Mouse (Mus musculus) ES-E14 (cell line): Measurements from ENCODE around the gene Baiap2. TPM values are rescaled to one million over a fixed set of nuclear protein-coding genes. Genes with fewer than 3 reads are reported as not detected.

Experiments used
- DNase-seq: peaks from one replicate; pipeline ENCODE4 v3.0.0-alpha.2; 2013; ENCODE audit warnings: low read depth, low spot score
- H3K27ac ChIP-seq: 2 replicates; pipeline ENCODE4 v1.5.1; 2012; ENCODE audit warnings: low read depth, mild to moderate bottlenecking, low read length, moderate library complexity, mixed read lengths; ENCODE audit not compliant: poor library complexity, insufficient read depth, severe bottlenecking
- H3K36me3 ChIP-seq: 2 replicates; pipeline ENCODE4 v1.6.1; 2012; ENCODE audit warnings: mild to moderate bottlenecking, low read length, moderate library complexity, mixed read lengths; ENCODE audit not compliant: control insufficient read depth, poor library complexity, insufficient read depth, severe bottlenecking
- H3K4me1 ChIP-seq, 2 experiments: fragments of 150-350 bp in 1 of 2; sonication (generic) in 1 of 2; 2 replicates each; pipeline ENCODE4 v1.6.1; 2012; ENCODE audit warnings: low read length in 2 of 2, mild to moderate bottlenecking in 1 of 2, mixed read lengths in 1 of 2; ENCODE audit not compliant: control insufficient read depth in 2 of 2, insufficient read depth in 2 of 2, poor library complexity in 1 of 2
- H3K4me3 ChIP-seq, 2 experiments: fragments of 150-350 bp in 1 of 2; sonication (generic) in 1 of 2; 2 replicates each; pipeline ENCODE4 v1.5.1; 2012; ENCODE audit warnings: low read length in 2 of 2, low read depth in 1 of 2, mild to moderate bottlenecking in 1 of 2, mixed read lengths in 1 of 2; ENCODE audit not compliant: insufficient read depth in 1 of 2, poor library complexity in 1 of 2, severe bottlenecking in 1 of 2
- H3K9ac ChIP-seq: 2 replicates; pipeline ENCODE4 v1.6.1; 2012; ENCODE audit warnings: low read depth, mild to moderate bottlenecking, low read length, mixed read lengths; ENCODE audit not compliant: poor library complexity, insufficient read depth, severe bottlenecking
- H3K9me3 ChIP-seq: fragments of 150-350 bp; sonication (generic); 2 replicates; pipeline ENCODE4 v1.6.1; 2012; ENCODE audit warnings: low read depth, mild to moderate bottlenecking, low read length; ENCODE audit not compliant: control insufficient read depth, insufficient read depth
- CHD2 ChIP-seq: IDR thresholded peaks from 2 replicates; pipeline ENCODE4 v1.6.1; 2014; ENCODE audit warnings: mild to moderate bottlenecking, low read depth, low read length, inconsistent platforms
- HCFC1 ChIP-seq: IDR thresholded peaks from 2 replicates; pipeline ENCODE4 v1.6.1; 2012; ENCODE audit warnings: low read length, inconsistent platforms, borderline replicate concordance; ENCODE audit not compliant: insufficient read depth
- MAFK ChIP-seq: IDR thresholded peaks from 2 replicates; pipeline ENCODE4 v1.6.1; 2014; ENCODE audit warnings: mild to moderate bottlenecking, low read depth, low read length, inconsistent platforms; ENCODE audit not compliant: insufficient read depth
- ZC3H11A ChIP-seq: IDR thresholded peaks from 2 replicates; pipeline ENCODE4 v1.6.1; 2012; ENCODE audit warnings: low read depth, mild to moderate bottlenecking, inconsistent platforms, low read length, borderline replicate concordance
- ZNF384 ChIP-seq: IDR thresholded peaks from 2 replicates; pipeline ENCODE4 v1.6.1; 2012; ENCODE audit warnings: low read depth, low read length, inconsistent platforms
- in situ Hi-C, 2 experiments: fragments of 600-800 bp; cut with MboI; formaldehyde crosslinking; loops; one replicate each; pipeline ENCODE4 v1.15.1; 2025; ENCODE audit warnings: low sequenced_read_pairs in 2 of 2, inconsistent platforms in 1 of 2; ENCODE audit not compliant: unreplicated experiment in 2 of 2
- total RNA-seq: library from RNA; depleted of rRNA; stranded (reverse); fragments of 300-350 nt; gene quantifications from 2 replicates; pipeline ENCODE4 v1.2.3, GENCODE M21; 2012

Gene Baiap2
- total RNA-seq, 1 experiment = 23.3 TPM

DNA sequence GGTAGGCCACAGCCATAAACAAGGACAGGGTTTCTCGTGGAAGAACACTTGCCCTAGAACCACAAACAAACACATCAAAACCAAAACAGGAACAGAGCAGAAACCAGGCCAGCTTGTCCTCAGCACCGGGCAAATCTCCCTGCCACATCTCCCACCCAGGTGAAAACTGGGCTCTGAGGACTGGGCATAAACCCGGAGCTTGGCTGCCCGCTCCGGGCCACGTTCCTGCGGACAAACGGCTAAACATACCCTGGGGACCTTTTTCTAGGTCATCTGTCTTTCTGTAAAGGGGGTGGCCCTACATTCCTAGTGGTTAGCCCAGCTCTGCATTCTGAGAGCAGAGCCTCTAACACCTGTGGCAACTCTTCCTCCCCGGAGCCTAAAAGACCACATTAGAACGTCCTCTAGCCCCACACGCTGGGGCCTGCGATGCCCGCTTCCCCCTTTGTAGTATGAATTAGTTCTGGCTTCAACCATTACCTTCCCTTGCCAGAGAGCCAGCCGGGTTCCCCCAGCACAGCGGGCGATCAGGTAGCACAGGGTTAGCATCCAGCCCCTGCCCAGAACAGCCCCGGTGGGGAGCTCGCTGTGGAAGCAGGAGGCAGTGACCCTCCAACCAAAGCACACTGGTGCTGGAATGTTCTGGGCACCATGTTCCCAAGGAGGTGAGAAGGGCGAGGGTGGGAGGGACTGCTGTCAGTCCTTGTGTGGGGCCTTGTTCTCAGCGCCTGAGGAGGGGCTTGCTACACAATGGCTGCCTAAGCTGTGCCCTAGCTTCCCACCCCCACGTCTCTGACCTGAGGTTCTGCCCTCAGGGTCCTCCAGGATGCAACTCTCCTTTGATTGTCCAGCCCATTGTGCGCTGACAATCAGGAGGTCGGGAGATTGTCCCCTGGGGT, 77.2 kb downstream of the Baiap2 start:
- no peak for DNase-seq
- H3K36me3 ChIP-seq = no peaks in the 10 kb centered on the region
- no peak overlapping the region for H3K9ac ChIP-seq
- in situ Hi-C loops = no loop called here
- H3K4me3 ChIP-seq = no peak overlapping the region
- H3K4me1 ChIP-seq = no peaks in the 10 kb centered on the region; a peak in 1 of 4 replicates
- TF ChIP-seq MAFK (no peak), ZNF384 (no peak), ZC3H11A (no peak), CHD2 (no peak), HCFC1 (no peak)
- H3K9me3 ChIP-seq = no peaks in the 10 kb centered on the region
- H3K27ac ChIP-seq = no peak overlapping the region

DNA sequence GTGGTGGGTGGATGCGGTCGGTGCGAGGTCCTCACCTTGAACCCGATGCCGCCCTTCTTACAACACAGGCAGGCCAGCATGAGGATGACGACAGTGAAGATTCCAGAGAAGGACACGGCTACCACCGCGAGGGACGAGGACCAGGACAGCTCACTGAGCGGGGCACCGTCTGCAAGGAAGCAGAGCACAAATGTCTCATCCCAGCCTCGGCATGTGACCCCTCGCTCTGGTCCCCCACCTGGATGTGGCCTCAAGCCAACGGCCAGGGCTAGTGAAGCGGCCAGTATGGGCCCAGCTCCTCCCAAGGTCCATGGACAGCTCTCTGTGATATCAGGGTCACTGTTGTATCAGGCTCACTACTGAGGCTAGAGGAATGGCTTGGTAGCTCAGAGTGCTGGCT, 78.8 kb downstream of the Baiap2 start:
- Histone ChIP-seq H3K27ac (no peak overlapping the region), H3K9ac (no peak overlapping the region), H3K4me1 (no peaks in the 10 kb centered on the region; a peak in 1 of 4 replicates), H3K4me3 (no peak overlapping the region), H3K36me3 (no peaks in the 10 kb centered on the region), H3K9me3 (no peaks in the 10 kb centered on the region)
- DNase-seq = no peak
- TF ChIP-seq ZC3H11A = no peak
- TF ChIP-seq ZNF384 = no peak
- no peak for TF ChIP-seq HCFC1
- no peak for TF ChIP-seq MAFK
- no peak for TF ChIP-seq CHD2
- in situ Hi-C loops = no loop called here

DNA sequence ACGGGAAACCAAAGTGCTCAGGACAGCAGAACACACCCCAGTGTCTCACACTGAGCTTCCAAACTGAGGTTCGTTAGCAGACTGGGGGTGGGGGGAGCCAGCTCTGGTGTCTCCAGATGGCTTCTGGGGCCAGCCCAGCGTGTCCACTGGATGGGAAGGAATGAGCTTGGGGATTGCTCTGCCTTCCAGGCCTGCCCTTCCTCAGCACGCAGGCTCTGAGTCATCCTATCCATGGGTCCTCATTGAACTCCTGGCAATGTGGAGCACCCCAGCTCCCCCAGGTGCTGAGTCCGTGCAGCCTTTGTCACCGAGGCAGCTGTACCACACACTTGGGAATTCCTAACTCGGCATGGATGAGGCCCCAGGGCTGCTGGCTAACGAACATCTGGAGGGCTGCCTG, 79.7 kb downstream of the Baiap2 start:
- no peak overlapping the region for H3K9ac ChIP-seq
- no peaks in the 10 kb centered on the region; a peak in 1 of 4 replicates for H3K4me1 ChIP-seq
- TF ChIP-seq ZNF384 (no peak), HCFC1 (no peak), ZC3H11A (no peak)
- H3K27ac ChIP-seq = no peak overlapping the region
- H3K9me3 ChIP-seq = no peaks in the 10 kb centered on the region
- no peaks in the 10 kb centered on the region for H3K36me3 ChIP-seq
- DNase-seq = no peak
- no peak overlapping the region for H3K4me3 ChIP-seq
- in situ Hi-C loops = no loop called here

DNA sequence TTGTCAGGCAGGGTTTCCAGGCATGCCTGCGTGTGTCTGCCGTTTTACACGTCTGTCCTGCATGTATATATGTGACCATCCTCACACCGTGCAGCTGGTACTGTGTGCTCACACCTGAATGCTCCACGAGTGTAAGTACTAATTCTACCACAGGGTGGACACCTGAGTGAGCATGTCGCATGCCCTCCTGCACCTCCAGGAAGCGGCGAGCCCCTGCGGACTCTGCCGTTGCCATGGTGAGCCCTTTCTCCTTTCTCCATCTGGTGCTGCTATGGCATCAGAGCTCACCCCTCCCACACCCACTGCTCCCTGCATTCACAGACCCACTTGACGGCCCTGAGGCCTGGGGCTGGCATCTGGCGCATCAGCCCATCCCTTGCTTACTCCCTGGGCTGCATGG, 80.3 kb downstream of the Baiap2 start:
- TF ChIP-seq ZNF384 = no peak
- TF ChIP-seq CHD2 = no peak
- no peak for TF ChIP-seq MAFK
- TF ChIP-seq HCFC1 = no peak
- TF ChIP-seq ZC3H11A = no peak
- no peaks in the 10 kb centered on the region; a peak in 1 of 4 replicates for H3K4me1 ChIP-seq
- in situ Hi-C loops = no loop called here
- DNase-seq = no peak
- no peak overlapping the region for H3K9ac ChIP-seq
- no peaks in the 10 kb centered on the region for H3K36me3 ChIP-seq
- no peak overlapping the region for H3K4me3 ChIP-seq
- no peaks in the 10 kb centered on the region for H3K9me3 ChIP-seq
- H3K27ac ChIP-seq = no peak overlapping the region
